Mouse (Mus musculus) layer of hippocampus, adult 9-11 months (tissue): ENCODE results near the gene Wnt3.

Experiments used
- DNase-seq: peaks from one replicate; pipeline ENCODE4 v3.0.0; 2022

The Wnt3 gene

DNA sequence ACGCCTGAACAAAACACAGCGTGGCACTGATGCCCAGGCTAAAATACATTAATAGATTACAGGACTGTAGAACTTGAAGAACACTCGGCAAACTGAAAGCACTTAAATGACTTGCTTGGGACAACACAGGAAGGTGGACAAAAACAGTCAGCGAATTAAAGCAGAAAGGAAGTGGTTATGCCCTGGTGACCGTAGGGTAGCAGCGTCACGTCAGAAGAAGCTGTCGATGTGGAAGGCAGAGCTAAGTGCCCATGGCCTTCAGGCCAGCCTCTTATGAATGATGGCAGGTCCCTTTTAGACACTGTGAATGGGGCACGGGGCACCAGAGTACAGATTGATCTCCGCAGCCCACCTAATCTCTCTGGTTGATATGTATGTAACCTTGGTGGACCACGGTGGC lies 74.3 kb downstream of the Wnt3 start:
- DNase-seq = no peak

DNA sequence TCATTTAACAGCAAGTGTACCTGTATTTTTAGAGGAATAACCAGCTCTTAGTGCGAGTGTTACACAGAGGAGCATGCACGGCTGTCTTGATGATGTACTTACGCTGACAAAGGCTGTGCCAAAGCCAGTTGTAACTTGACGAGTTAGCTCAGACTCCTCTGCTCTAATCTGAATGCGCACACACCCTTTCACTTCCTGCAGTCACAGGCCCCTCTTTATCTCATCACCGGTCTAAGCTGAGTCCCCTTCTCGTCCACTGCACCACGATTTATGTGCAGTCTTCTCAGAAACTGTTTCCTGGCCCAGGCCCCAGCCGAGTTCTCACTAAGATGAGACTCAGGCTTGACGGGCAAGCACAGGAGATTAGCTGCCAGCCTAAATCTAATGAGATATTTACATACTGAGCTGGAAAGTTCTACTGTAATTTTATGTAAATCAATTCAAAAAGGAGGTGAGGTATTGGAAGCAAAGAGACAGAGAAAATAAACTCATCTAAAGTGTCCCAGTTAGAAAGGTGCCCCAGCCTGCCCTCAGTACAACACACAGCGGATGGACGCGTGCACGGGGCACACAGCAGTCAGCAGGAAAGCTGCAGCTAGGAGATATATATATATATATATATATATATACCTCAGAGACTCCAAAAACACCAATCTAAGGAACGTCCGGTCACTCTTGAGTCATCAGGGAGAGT lies 78.8 kb downstream of the Wnt3 start:
- no peak for DNase-seq

DNA sequence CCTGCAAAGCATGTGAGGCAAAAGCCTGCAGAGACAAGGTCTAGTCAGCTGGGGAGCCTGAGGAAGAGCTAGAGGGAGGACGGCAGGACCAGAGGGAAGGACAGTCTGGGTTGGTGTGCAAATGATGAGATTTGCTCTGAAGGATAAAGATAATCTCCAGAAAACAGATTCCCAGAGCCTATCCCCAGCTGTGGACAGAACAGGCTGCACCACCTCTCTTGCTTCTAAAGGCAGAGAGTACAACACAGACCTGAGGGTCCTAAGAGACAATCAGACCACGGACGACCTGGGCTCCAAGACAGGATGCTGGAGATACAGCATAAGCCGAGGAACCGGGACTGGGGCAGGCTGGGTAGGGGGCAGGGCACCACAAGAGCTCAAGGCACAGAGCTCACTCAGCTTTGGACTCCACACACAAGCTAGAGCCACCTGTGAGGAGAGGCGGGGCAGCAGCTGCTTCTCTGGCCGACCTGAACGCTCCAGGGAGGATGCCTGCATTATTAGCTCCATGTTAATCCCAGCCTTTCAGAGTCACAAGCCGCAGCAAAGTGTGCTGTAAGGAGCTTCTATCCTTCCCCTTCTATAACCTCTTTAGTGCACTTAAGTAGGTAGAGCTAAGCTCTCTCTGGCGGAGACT lies 79.5 kb downstream of the Wnt3 start:
- no peak for DNase-seq

DNA sequence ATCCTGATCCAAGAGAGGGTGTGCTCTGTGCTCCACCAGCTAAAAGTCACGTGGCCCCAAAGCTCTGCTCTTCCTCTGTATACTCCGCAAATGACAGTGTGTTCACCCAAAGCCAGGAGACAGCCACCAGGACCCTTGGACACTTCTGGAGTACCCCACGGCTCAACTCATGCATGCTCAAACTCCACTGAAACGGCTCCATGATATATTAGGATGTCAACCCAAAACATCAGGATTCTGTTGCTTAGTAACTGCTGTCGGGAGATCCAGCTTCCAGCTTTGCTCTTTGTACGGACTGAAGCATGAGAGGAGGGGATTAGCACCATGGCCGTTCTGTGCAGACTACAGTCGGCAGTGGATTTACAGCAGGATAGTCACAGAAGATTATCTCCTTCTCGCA lies 80.3 kb downstream of the Wnt3 start:
- no peak for DNase-seq

DNA sequence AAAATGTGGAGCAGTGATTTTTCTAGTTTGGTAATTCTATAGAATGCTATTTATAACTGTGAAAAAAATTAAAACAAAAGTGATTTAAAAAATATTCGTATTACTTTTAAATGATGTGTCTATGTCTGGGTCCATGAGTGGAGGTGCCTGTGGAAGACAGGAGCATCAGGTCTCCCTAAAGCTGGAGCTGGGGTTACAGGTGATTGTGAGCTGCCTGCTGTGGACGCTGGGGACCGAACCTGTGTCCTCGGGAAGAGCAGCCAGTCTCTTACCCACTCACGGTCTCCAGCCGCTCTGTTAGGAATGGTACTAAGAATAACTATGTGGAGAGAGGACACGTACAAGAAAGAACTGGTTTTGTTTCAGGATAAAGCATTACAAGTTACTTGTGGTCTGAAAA lies 82.7 kb downstream of the Wnt3 start:
- DNase-seq = no peak

DNA sequence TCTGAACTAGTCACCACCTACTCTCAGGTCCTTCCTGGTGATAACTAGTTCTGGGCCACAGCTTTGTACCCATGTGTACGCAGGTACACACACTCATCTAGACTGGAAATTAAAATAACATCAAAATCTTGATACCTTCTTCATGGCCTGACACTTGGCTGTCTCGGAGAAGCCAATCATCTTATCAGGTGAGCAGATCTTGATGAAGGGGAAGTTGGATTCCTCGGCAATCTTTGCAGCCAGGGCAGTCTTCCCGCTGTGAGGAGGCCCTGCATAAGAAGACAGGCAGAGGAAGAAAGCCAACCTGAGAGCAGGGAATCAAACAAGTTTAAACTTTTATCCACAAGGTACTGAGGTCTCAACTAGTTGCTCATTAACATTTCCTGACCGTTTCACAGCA lies 84.8 kb downstream of the Wnt3 start:
- DNase-seq = no peak

DNA sequence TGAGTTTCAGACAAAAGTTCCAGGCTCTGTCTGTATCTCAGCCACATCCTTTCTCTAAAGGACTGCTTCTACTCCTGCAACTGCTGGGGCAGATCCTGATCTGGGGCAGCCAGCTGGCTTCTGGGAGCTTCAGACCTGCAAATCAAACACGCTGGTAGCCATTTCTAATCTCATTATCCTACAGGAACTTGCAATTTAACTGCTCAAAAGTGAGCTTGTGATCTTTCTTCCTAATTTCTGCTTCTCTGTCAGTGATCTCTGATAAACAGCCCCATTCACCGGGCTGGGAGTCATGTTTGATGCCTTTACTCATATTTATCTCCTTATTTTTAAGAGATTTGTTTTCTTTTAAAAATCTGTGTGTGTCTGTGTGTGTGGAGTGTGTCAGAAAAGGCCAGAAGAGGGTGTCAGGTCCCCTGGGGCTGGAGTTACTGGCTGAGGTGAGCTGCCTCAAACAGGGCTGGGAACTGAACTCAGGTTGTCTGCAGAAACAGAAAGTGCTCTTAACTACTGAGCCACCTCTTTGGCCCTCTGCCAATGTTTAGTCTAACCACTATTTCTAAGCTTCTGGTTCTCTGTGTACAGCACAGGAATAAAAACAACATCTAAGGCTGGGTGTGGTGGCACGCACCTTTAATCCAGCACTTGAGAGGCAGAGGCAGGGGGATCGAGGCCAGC lies 86.1 kb downstream of the Wnt3 start:
- no peak for DNase-seq

DNA sequence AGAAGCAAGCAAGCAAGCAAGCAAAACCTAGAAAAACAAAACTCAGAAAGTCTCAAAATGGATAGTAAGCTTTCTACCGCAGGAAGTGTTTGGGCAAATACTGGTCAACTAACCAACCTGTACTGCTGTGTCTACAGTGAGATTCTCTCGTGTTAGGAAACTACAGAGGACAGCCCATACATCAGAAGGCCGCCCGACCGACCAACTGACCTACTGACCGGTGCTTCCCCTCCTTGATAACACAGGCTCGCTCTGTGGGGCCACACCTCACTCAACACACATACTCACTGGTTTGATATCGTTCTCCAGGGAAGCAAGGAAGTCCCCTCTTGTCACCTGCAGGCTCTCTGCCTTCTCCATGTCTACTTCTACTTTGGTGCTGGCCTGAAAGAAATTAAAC lies 89.0 kb downstream of the Wnt3 start:
- DNase-seq = no peak

DNA sequence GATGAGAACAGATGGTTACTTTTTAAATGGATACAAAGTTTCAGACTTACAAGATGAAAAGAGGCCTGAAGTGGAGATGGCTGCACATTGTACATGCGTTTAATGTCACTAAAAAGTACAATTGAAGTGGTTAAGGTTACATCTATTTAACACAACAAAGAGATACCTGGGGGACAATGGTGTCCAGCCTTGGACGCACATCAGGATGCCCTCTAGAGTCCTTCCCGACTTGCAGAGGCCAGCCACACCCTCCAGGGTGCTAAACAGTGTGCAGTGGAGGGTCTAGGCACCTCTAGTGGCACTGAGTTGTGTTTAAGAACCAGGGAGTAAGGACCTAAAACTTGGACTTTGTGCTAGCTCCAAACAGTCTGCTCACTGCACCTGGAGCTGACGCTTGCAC lies 90.5 kb downstream of the Wnt3 start:
- DNase-seq = no peak

DNA sequence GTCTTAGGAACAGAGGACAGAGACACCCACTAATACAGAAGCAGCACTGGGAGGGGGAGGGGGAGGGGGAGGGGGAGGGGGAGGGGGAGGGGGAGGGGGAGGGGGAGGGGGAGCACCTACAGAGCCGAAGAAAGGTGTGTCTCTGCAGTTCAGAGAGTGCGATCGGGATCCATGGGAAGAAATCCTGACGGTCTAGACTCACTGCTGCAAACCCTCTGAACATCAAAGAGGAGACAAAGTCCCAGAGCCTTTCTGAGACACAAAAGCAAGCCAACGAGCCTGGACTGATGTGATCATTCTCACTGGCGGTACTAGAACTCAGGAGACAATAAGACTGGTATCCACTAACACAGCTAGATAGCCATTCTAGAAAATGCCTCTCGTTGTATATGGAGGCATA lies 91.4 kb downstream of the Wnt3 start:
- DNase-seq = no peak
